Mouse (Mus musculus) adrenal gland, postnatal 14 days (tissue): Measurements from ENCODE around the gene BB287469. TPM values are rescaled to one million over a fixed set of nuclear protein-coding genes. Genes with fewer than 3 reads are reported as not detected.
"Not testable (repeated sequence)": the region's sequence is repeated elsewhere in the genome, so short reads cannot be mapped to it uniquely, and the experiment has no call there.

ENCODE experiments used
- DNase-seq: peaks from one replicate; pipeline ENCODE4 v3.0.0; 2021; ENCODE audit warnings: mixed read lengths
- long read RNA-seq, 2 experiments: library from polyadenylated mRNA; stranded (forward); transcript quantifications; one replicate each; pipeline ENCODE4 v2.0.0; 2021
- total RNA-seq: library from RNA; stranded (reverse); gene quantifications from 2 replicates; pipeline ENCODE4 v1.2.3, GENCODE M21; 2021

Gene BB287469
- total RNA-seq, result not detected in 2 replicates
- long read RNA-seq, experiment 1, result 0 reads
- long read RNA-seq, experiment 2, result 0 reads

DNA sequence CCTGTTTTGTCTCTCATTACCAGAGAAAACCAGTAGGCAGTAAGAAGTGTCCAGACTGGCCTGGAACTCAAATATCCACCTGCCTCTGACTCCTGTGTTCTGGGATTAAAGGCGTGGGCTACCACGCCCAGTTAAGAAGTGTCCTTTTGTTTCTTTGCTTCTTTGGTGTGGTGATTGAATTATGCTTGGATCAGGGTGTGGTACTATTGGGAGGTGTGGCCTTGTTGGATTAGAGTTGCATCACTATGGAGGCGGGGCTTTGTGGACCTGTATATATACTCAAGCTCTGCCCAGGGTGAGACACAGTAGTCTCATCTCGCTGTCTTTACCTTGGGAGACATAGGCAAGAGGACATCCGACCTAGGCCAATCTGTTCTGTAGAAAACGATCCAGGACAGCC lies at the start of gene BB287469:
BB287469 (plus strand) TSS at position 301 of the 400 bp plus-strand sequence.
- DNase-seq, result not testable (repeated sequence)

GRCm38 (mm10) chr12:87775655-87776054 lies 40.7 kb upstream of the BB287469 start, which contains the start of gene Gm21319:
Gm21319 (minus strand) TSS chr12:87775755.
- DNase-seq, result not testable (repeated sequence)

GRCm38 (mm10) chr12:87795212-87795611 lies 21.2 kb upstream of the BB287469 start, which contains the start of gene Gm21936:
Gm21936 (plus strand) TSS chr12:87795512.
- not testable (repeated sequence) for DNase-seq

DNA sequence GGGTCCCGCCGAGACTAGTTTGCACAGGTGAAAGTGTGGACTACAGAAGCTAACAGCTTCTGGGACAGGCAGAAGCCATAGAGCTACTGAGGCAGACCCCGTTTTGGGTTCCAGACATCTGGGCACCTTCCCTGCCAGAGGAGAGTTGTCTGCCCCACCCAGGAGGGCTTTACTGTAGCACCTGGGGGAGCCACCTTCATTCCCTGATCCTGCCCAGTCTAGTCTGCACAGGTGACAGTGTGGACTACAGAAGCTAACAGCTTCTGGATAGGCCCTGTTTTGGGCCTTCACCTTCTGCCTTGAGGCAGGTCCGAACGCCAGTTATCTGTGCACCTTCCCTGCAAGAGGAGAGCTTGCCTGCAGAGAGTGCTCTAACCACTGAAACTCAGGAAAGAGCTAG lies 18.4 kb upstream of the BB287469 start:
- not testable (repeated sequence) for DNase-seq

DNA sequence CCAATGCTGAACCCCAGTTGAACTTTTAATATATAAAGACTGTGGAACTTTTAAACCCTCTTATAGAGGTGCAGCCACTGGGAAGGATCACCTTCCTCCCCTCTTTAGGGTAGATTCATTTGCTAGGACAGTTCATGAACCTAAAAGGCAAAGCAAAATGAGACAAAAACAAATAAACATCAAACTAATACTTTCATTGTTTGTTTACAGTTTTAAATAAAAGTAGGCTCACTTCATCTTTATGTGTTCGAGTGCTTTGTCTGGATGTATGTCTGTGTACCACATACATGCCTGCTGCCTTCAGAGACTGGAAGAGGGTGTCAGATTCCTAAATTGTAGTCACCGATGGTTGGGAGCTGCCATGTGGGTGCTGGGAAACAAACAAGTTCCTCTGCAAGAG lies 25.9 kb downstream of the BB287469 start, which contains the start of gene Gm2001:
Gm2001 (minus strand) TSS at position 101 of the 400 bp plus-strand sequence.
- not testable (repeated sequence) for DNase-seq

GRCm38 (mm10) chr12:87850657-87851056 lies 34.3 kb downstream of the BB287469 start:
- DNase-seq, result not testable (repeated sequence)

- DNase-seq, result not testable (repeated sequence)
These were observed 39.7 kb downstream of the BB287469 start for GRCm38 (mm10) chr12:87856067-87856466.

DNA sequence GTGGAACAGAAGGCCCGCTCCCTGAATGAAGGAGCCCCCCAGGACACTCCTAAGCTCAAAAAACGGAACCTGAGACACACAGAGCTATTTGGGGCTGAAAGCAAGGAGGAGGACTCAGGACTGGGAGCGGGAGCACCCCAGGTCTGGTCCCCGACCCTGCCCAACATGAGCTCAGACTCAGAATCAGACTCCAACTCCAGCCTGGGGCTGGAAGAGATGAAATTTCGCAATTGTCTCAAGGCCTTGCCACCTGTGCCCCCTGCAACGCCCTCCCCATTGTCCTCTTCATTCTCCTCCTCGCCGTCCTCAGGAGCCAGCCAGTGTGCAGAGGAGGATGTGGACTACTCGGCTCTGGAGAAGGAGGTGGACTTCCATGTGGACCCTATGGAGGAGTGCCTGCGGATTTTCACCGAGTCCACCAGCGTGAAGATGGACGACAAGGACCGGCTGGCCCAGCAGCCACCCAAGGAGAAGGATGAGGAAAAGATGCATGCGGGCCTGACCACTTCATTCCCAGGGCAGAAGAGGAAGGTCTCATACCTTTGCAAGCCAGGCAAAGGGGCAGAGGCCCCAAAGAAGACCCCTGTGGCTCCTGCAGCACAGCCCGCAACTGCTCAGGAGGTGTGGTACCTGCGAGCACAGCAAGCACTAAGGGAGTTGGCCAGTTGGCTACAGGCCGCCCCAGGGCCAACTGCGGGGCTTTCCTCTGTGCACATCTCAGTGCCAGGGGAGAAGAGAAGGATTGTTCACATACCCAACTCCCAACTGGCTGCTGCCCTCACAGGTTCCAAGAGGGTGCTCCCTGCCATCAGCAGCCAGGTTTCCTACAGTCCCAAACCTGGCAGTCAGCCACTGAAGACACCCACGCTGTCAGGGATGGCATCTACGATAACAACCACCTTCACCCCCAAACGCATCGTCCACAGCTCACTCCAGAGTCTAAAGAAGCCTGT lies 45.6 kb downstream of the BB287469 start:
- DNase-seq, result not testable (repeated sequence)

DNA sequence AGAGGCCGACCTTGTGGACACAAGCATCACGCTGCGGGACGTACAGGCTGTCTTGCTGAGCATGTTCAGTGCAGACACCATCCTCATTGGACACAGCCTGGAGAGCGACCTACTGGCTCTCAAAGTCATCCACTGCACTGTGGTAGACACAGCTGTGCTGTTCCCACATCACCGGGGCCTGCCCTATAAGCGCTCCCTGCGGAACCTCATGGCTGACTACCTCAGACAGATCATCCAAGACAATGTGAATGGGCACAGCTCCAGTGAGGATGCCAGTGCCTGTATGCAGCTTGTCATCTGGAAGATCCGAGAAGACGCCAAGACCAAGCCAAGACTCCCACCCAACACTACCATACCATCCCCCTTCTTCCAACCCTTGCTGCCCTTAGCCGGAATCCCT lies 47.3 kb downstream of the BB287469 start:
- not testable (repeated sequence) for DNase-seq

DNA sequence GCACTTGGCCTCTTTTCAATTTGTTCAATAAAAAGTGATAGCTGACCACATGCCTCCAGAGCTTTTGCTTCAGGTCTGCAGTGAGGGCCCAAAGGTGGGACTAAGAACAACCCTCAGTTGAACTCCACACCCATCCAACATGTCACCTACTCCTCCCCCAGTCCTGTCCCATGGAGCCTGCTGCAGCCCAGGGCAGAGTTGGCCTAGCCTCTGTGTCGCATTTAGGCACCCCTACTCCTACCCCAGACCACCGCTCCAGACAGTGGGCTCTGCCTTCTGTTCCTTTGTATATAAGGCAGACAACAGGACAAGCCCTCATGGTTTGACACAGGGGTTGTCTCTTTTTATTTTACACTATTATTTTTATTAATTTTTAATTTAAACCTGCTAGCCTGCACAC lies 47.7 kb downstream of the BB287469 start:
- not testable (repeated sequence) for DNase-seq

Other genes starting within 250 kb of the BB287469 start
- not detected in 2 replicates for gene Oog1, start 213.9 kb upstream of the BB287469 start, total RNA-seq
- gene Gm4027, start 197.7 kb upstream of the BB287469 start, total RNA-seq, result not detected in 2 replicates
- not detected in 2 replicates for gene Gm16381, start 172.0 kb upstream of the BB287469 start, total RNA-seq
- gene Gm21319, start 40.8 kb upstream of the BB287469 start, total RNA-seq, result not detected in 2 replicates
- gene Gm21936, start 21.1 kb upstream of the BB287469 start, total RNA-seq, result not detected in 2 replicates
- gene Gm2001, start 25.8 kb downstream of the BB287469 start, total RNA-seq, result not detected in 2 replicates
- gene Gm2016, start 57.5 kb downstream of the BB287469 start, total RNA-seq, result not detected in 2 replicates
- gene Gm2022, start 78.8 kb downstream of the BB287469 start, total RNA-seq, result not detected in 2 replicates
- not detected in 2 replicates for gene Gm2035, start 103.3 kb downstream of the BB287469 start, total RNA-seq
- not detected in 2 replicates for gene Gm2042, start 137.5 kb downstream of the BB287469 start, total RNA-seq
- not detected in 2 replicates for gene Gm2075, start 195.3 kb downstream of the BB287469 start, total RNA-seq
- not detected in 2 replicates for gene Gm6803, start 202.2 kb downstream of the BB287469 start, total RNA-seq
- gene Gm2056, start 210.4 kb downstream of the BB287469 start, total RNA-seq, result not detected in 2 replicates